Mouse (Mus musculus) kidney, adult 18-20 months (tissue): ENCODE measurements around the gene AC170998.1.

Source experiments
- DNase-seq: peaks from one replicate; pipeline ENCODE4 v3.0.0; 2021

AC170998.1 gene

GRCm38 (mm10) chr17:28725783-28726182 is at the start of gene AC170998.1:
Gene AC170998.1 (plus strand): TSS chr17:28726083.
- no peak for DNase-seq

DNA sequence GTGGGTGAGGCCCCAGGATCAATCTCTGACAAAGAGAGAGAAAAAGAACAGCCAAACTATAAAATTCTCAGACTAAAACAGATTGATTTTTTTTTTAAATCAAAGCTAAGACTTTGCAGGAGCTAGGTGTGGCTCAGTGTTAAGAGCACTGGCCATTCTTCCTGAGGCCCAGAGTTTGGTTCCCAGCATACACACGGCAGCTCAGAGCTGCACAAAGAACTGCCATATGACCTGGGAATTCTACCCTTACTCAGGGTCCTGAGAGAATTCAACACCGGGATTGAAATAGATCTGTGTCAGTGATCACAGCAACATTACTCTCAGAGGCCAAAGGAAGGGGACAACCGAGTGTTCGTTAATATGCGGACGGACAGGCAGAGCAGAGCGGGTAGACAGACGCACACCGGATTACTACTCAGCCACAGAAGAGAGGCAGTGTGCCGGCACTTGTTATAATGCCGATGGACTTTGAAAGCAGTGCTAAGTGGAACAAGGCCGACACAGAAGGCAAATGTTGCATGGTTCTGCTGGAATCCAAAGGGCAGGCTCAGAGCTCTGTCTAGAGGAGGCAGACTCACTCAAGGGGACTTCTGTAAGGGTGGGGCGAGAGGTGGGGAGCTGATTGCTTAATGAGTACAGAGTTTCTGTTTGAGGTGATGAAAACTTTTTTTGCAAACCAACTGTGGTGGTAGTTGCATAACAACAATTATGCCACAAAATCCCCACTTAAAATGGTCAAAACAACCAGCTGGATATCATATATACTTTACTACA is 43.4 kb upstream of the AC170998.1 start:
- peak; percentile 57 for DNase-seq

DNA sequence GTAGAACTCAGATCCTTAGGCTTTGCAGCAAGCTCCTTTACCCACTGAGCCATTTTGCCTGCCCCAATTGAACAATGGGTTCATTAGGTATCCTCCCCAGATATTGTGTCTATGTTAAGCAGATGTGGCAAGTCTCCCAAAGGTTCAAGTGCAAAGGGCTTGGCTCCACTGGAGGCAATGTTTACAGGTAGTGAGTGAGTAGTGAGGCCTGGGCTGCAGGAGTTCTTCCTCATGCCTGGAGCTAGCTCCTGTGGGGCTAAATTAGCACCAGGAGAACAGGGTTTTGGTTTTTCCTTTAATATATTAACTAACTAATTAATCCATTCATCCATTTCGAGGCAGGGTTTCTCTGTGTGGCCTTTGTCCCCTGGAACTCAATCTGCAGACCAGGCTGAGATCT is 42.3 kb upstream of the AC170998.1 start:
- DNase-seq = peak; percentile 57

GRCm38 (mm10) chr17:28684631-28685030 is 41.3 kb upstream of the AC170998.1 start:
- no peak for DNase-seq

- no peak for DNase-seq
Observed at GRCm38 (mm10) chr17:28687354-28687753, 38.5 kb upstream of the AC170998.1 start.

DNA sequence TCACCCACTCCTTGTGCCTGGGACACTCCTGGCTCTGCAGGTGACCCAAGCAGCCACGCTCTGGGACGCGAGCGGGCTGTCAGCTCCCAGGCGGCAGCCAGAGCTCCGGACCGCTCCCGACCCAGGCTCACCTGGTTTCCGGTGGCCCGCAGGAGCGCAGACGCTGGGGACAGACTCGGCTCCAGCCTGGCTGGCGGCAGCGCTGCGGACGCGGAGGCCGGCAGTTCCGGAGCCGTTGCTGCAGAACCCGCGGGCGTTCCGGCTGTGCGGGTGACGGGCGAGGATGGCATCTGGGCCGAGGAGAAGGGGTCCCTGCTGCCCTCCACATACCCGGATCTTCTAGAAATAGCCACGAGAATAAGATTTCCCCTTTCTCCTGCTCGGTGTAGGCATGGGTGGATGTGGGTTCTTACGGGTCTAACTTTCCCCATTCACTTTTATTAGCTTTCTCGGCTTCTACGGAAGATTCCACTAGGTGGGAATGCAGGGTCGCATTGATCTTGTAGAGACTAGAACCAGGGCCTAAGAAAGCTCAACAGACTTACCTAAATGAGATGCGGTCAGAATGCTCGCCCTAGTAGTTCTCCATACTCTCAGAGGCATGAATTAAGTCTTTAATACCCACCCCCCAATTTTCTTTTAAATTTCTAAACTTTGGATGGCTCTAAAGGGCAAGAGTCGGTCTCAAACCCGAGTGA is 36.1 kb upstream of the AC170998.1 start, which contains the start of gene Slc26a8:
Slc26a8 (minus strand) TSS at position 648 of the 698 bp plus-strand sequence.
- peak; percentile 63 for DNase-seq

GRCm38 (mm10) chr17:28690776-28691686 is 34.9 kb upstream of the AC170998.1 start, which contains the start of gene Mapk14:
Gene Mapk14 (plus strand): TSS chr17:28691329.
- DNase-seq = peak; percentile 99

- peak; percentile 76 for DNase-seq
Observed at GRCm38 (mm10) chr17:28691687-28692340, 34.1 kb upstream of the AC170998.1 start.

DNA sequence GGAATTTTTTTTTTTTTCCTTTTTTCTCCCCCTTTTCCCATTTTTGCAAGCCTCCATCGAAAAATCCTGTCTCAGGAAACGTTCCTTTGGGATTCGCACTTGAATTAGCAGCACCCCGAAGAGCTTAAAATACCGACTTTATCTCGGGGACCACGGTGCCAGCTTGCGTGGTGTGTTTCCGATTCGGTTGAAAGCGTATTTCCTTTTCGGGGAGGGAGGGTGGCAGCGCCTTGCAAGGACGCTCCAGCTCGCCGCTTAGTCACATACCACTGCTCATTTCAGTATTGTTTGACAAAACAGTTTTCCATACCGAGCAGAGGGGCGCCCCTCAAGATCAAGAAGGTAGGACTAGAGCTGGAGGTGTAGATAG is 33.6 kb upstream of the AC170998.1 start:
- DNase-seq = peak; percentile 59

DNA sequence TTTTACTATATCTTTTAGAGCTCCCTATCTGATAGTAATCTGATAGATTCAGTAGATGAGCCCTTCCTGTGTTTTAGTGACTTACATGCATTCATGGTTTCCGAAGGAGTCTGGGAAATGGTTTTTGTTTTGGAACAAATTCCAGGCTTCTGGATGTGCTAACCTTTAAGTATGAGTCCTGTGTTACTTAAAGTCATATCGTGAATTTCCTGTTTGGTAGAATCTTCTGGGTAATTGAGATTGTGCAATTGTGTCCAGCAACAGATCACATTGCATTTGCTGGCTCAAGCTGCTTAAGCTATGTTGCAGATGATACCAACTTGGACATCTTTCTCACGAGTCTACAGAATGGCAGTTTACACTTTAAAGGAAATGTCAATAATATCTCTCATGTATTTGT is 32.8 kb upstream of the AC170998.1 start:
- no peak for DNase-seq

GRCm38 (mm10) chr17:28694078-28694477 is 31.8 kb upstream of the AC170998.1 start:
- no peak for DNase-seq

GRCm38 (mm10) chr17:28694832-28695231 is 31.1 kb upstream of the AC170998.1 start:
- no peak for DNase-seq

- peak; percentile 47 for DNase-seq
Observed at GRCm38 (mm10) chr17:28696641-28697040, 29.2 kb upstream of the AC170998.1 start.

DNA sequence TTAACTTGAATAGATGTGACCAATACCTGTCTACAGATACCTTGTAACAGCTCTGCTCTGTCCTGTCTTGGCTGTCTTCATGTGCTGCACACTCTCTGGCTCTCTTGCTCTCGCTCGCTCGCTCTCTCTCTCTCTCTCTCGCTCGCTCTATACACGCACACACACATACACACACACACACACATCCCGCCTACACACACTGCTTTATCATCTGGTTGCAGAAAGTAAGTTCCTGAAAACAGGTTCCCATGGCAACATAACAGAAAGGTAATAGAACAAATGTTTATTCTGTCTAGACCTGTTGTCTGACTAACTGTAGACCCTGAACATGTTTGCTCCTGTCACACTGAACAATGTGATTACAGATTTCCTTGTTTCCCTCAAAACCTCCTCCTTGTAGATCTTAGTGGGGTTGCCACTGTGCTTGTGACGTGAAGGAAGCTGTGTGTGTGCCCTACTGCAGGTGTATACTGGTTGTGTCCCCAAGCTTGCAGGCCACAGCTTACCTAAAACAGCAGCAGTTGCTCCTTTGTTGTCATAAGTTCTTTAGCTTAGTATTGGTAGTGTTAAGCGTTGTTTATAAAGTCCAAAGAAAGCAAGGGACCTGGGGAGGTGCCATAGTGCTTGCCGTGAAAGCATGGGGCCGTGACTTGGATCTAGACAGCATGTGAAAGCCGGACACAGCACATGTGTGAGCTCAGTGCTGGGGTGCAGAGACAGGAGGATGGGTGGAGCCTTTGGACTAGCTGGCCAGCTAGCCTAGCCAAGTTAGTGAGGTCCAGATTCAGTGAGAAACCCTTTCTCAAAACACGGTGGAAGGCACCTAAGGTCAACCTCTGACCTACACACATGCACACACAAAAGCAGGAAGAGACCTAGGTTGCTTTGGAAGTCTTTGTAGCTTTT is 28.3 kb upstream of the AC170998.1 start:
- no peak for DNase-seq

DNA sequence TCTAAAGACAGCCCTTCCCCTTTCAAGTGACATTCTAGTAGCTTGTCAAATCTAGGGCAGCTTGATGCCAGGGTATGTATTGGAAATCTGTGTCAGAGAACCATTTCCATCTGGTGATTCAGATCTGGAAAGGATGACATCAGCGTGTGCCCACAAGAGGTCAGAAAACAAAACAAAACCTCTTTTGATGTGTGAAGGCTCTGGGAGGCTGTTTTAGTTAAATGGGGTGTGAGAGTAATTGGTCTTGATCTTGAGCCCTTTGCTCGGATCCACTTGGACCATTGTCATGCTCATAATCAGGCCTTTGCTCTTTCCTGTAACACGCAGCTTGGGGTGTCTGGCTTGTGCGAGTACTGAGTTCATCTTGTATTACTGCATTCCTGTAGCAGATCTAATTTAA is 27.6 kb upstream of the AC170998.1 start:
- DNase-seq = no peak

DNA sequence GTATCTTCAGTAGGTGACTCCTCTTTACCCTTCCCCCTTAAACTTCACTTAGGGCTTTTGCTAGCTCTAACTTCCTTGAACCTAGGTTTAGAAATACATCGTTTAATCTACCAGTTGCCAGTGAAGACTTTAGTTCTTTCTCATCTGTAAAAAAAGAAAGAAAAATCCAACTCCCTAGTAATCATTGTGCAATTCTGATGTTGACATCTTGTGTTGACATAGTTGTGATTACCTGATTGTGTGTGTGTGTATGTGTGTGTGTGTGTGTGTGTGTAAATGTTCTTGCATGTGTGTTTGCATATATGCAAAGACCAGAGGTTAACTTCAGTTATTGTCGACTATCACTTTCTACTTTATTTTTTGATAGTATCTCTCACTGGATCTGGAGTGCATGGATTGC is 27.2 kb upstream of the AC170998.1 start:
- DNase-seq = no peak

GRCm38 (mm10) chr17:28699789-28700188 is 26.1 kb upstream of the AC170998.1 start:
- DNase-seq = no peak

GRCm38 (mm10) chr17:28701171-28701570 is 24.7 kb upstream of the AC170998.1 start:
- no peak for DNase-seq

GRCm38 (mm10) chr17:28701737-28702136 is 24.1 kb upstream of the AC170998.1 start:
- no peak for DNase-seq

- DNase-seq = no peak
Observed at GRCm38 (mm10) chr17:28702646-28703045, 23.2 kb upstream of the AC170998.1 start.

- DNase-seq = no peak
Observed at GRCm38 (mm10) chr17:28706697-28707096, 19.2 kb upstream of the AC170998.1 start.
